Mouse (Mus musculus) heart, adult 2 months (tissue): ENCODE results near the gene Myl7.

Experiments used
- CTCF ChIP-seq: fragments of 200-600 bp; IDR thresholded peaks from 2 replicates; pipeline ENCODE4 v1.8.1; 2022; ENCODE audit warnings: antibody characterized with exemption, mild to moderate bottlenecking, moderate library complexity
- EP300 ChIP-seq: fragments of 200-500 bp; IDR thresholded peaks from 2 replicates; pipeline ENCODE4 v1.6.1; 2011; ENCODE audit warnings: low read depth, low read length, control low read depth; ENCODE audit not compliant: insufficient read depth
- POLR2A ChIP-seq: fragments of 200-500 bp; IDR thresholded peaks from 2 replicates; pipeline ENCODE4 v1.6.1; 2011; ENCODE audit warnings: mild to moderate bottlenecking, low read depth, low read length, control low read depth; ENCODE audit not compliant: insufficient read depth

GRCm38 (mm10) chr11:5861678-5862393, 36.7 kb downstream of the Myl7 start, which contains the start of gene Aebp1:
- peak; percentile 70 for TF ChIP-seq POLR2A
- TF ChIP-seq CTCF, result no peak
- no peak for TF ChIP-seq EP300
